Mouse (Mus musculus) heart, postnatal 4 days (tissue): ENCODE results near the gene Srsf9. TPM values are rescaled to one million over a fixed set of nuclear protein-coding genes. Genes with fewer than 3 reads are reported as not detected.
"Not testable (repeated sequence)": the region's sequence is repeated elsewhere in the genome, so short reads cannot be mapped to it uniquely, and the experiment has no call there.

ENCODE experiments used
- DNase-seq: peaks from one replicate; pipeline ENCODE4 v3.0.0; 2021
- total RNA-seq, 2 experiments: library from RNA; stranded (reverse); gene quantifications; 2 replicates each; pipeline ENCODE4 v1.2.3; 2021

Gene Srsf9
- total RNA-seq, 2 experiments from 2014 or later: 39.1 to 42.4 TPM

DNA sequence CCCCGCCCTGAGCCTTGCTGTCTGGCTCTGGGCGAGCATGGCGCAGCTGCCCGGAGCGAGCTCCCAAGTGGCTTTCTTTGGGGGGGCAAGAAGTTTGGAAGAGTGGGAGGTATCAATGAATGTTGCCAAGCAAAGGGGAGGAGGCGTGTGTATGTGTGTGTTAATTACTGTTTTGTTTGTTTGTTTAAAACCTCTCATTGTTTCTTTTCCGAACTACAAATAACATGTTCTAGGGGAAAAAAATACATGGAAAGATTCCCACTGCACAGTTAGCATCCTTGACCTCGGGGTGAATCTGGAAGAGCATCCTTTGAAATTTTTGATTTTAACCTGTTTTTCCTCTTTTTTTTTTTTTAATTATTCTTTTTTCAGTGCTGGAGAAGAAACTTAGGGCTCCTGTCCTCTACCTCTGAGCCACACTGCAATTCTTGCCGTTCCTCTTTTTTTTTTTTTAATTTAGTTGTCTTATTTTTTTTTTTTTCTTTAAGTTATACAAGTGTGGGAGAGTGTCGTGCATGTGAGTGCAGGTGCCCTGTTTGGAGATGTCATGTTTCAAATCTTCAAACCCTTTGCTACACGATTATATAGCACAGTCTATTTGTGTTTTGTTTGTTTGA, 47.3 kb downstream of the Srsf9 start:
- no peak for DNase-seq

DNA sequence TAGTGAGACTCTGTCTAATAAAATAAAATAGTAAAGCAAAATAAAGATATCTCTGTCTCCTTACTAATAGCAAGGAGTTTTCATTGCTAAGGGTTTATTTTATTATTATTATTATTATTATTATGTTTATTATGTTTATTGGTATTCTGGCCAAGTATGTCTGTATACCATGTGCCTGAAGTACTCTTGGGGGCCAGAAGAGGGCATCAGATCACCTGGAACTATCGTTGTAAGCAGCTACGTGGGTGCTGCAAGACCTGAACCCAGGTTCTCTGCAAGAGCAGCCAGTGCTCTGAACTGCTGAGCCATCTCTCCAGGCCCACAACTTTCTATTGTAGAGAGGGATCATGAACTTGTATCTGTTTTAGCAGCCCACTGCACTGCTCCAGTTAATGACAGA, 48.5 kb downstream of the Srsf9 start:
- no peak for DNase-seq

- DNase-seq: not testable (repeated sequence)
These were observed 51.9 kb downstream of the Srsf9 start for GRCm38 (mm10) chr5:115378882-115379281.

Other genes starting within 250 kb of the Srsf9 start
- gene Gm10401, start 228.9 kb upstream of the Srsf9 start, total RNA-seq: not detected
- 100 to 1,000 TPM; 153 to 165 TPM for gene Acads, start 207.8 kb upstream of the Srsf9 start, total RNA-seq
- gene Unc119b, start 192.2 kb upstream of the Srsf9 start, total RNA-seq: 10 to 100 TPM; 21.7 to 25.9 TPM
- gene Mlec, start 169.0 kb upstream of the Srsf9 start, total RNA-seq: 100 to 1,000 TPM; 104 to 111 TPM
- 1 to 10 TPM; 5.5 to 6.6 TPM for gene Cabp1, start 132.8 kb upstream of the Srsf9 start, total RNA-seq
- gene Pop5, start 91.3 kb upstream of the Srsf9 start, total RNA-seq: 10 to 100 TPM; 21.1 to 26.1 TPM
- 100 to 1,000 TPM; 277 to 284 TPM for gene Rnf10, start 54.3 kb upstream of the Srsf9 start, total RNA-seq
- gene Coq5, start 47.5 kb upstream of the Srsf9 start, total RNA-seq: 100 to 1,000 TPM; 113 to 117 TPM
- gene Dynll1, start 26.2 kb upstream of the Srsf9 start, total RNA-seq: 100 to 1,000 TPM; 318 to 355 TPM
- 10 to 100 TPM; 17.3 to 19.3 TPM for gene Gatc, start 14.0 kb downstream of the Srsf9 start, total RNA-seq
- gene Triap1, start 14.0 kb downstream of the Srsf9 start, total RNA-seq: 10 to 100 TPM; 23.4 to 26.8 TPM
- 100 to 1,000 TPM; 619 to 662 TPM for gene Cox6a1, start 21.8 kb downstream of the Srsf9 start, total RNA-seq
- 1 to 10 TPM; 6.2 to 7.7 TPM for gene Msi1, start 102.4 kb downstream of the Srsf9 start, total RNA-seq
- gene Pla2g1b, start 139.1 kb downstream of the Srsf9 start, total RNA-seq: not detected
- gene Sirt4, start 157.5 kb downstream of the Srsf9 start, total RNA-seq: 10 to 100 TPM; 10.5 to 12.7 TPM
- 10 to 100 TPM; 62.9 to 66.0 TPM for gene Pxn, start 179.5 kb downstream of the Srsf9 start, total RNA-seq
- gene Rplp0, start 232.3 kb downstream of the Srsf9 start, total RNA-seq: 100 to 1,000 TPM; 852 to 919 TPM
- 10 to 100 TPM; 52.7 to 56.7 TPM for gene Gcn1l1, start 238.1 kb downstream of the Srsf9 start, total RNA-seq